Mouse (Mus musculus) embryonic facial prominence, embryonic 14.5 days (tissue): ENCODE measurements around the gene Pdlim1. TPM values are rescaled to one million over a fixed set of nuclear protein-coding genes. Genes with fewer than 3 reads are reported as not detected.

Source experiments
- ATAC-seq: fragments of 200-750 bp; cut with Nextera tagmentation; 2 replicates; pipeline ENCODE4 v1.8.0; 2017; ENCODE audit warnings: low read depth, moderate number of reproducible peaks, moderate TSS enrichment
- DNase-seq: peaks from one replicate; pipeline ENCODE4 v3.0.0-alpha.2; 2015; ENCODE audit warnings: low spot score
- H3K27ac ChIP-seq: fragments of 300-500 bp; sonication (generic); replicated peaks from 2 replicates; pipeline ENCODE4 v1.5.1; 2014; ENCODE audit warnings: low read depth, mild to moderate bottlenecking, low read length, moderate library complexity
- H3K27me3 ChIP-seq: fragments of 300-500 bp; sonication (generic); replicated peaks from 2 replicates; pipeline ENCODE4 v1.6.1; 2014; ENCODE audit warnings: low read length; ENCODE audit not compliant: control insufficient read depth, insufficient read depth
- H3K36me3 ChIP-seq: fragments of 300-500 bp; sonication (generic); 2 replicates; pipeline ENCODE4 v1.6.1; 2014; ENCODE audit warnings: low read length, mixed read lengths; ENCODE audit not compliant: control insufficient read depth, insufficient read depth
- H3K4me1 ChIP-seq: fragments of 300-500 bp; sonication (generic); 2 replicates; pipeline ENCODE4 v1.6.1; 2014; ENCODE audit warnings: antibody characterized with exemption, low read length; ENCODE audit not compliant: control insufficient read depth, insufficient read depth
- H3K4me2 ChIP-seq: fragments of 300-500 bp; sonication (generic); 2 replicates; pipeline ENCODE4 v1.6.1; 2014; ENCODE audit warnings: low read depth, mild to moderate bottlenecking, low read length, moderate library complexity, mixed read lengths
- H3K4me3 ChIP-seq: fragments of 300-500 bp; sonication (generic); 2 replicates; pipeline ENCODE4 v1.5.1; 2014; ENCODE audit warnings: low read depth, mild to moderate bottlenecking, low read length
- H3K9ac ChIP-seq: fragments of 300-500 bp; sonication (generic); 2 replicates; pipeline ENCODE4 v1.6.1; 2014; ENCODE audit warnings: low read depth, mild to moderate bottlenecking, low read length, moderate library complexity, mixed read lengths
- H3K9me3 ChIP-seq: fragments of 300-500 bp; sonication (generic); 2 replicates; pipeline ENCODE4 v1.6.1; 2016; ENCODE audit warnings: low read length; ENCODE audit not compliant: control insufficient read depth
- WGBS: fragments of 180-500 bp; shearing (Covaris S2); extraction: QIAGEN DNeasy Blood & Tissue Kit; methylation state at CpG from one replicate; pipeline ENCODE4 v1.1.7; 2014; 5-methylcytosine and 5-hydroxymethylcytosine counted together
- polyA plus RNA-seq: library from polyadenylated mRNA; unstranded; fragments of >200 nt; fragmentation: Nextera tagmentation; extraction: Ambion mirVana; gene quantifications from 2 replicates; pipeline ENCODE4 v1.2.1, GENCODE M21; 2014

Pdlim1 gene
- polyA plus RNA-seq, 1 experiment from 2014 or later: 150 TPM

DNA sequence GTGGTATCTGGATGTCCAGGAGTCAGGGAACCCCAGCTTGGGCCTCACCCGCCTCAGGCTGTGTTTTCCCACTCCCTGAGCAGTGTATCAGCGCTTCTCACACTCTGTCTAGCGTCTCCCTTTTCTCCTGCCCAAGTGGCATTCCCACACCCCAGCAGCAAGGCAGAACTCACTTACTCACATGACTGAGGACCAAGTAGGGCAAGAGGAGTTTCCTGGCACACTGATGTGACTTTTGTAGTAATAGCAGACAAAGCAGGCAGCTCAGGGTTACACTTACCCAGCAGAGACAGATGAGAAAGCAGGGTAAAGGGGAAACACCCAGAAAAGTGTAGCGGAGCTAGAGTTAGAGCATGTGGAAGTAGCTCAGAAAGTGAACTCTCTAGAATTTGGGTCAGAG, 93.3 kb downstream of the Pdlim1 start:
- H3K9me3 ChIP-seq: no peaks in the 10 kb centered on the region
- no peak for ATAC-seq
- no peak overlapping the region for H3K27ac ChIP-seq
- no peaks in the 10 kb centered on the region for H3K4me1 ChIP-seq
- H3K27me3 ChIP-seq: no peaks in the 10 kb centered on the region
- H3K4me2 ChIP-seq: no peak overlapping the region
- WGBS: 70% methylated on average over 4 of the region's 4 CpGs
- H3K9ac ChIP-seq: no peak overlapping the region
- no peaks in the 10 kb centered on the region for H3K36me3 ChIP-seq
- DNase-seq: no peak
- H3K4me3 ChIP-seq: no peak overlapping the region

Other genes with a start within 250 kb of the Pdlim1 start
- gene Cyp2c54, start 198.0 kb downstream of the Pdlim1 start, polyA plus RNA-seq: not detected in 2 replicates
- not detected in 2 replicates for gene Cyp2c50, start 182.2 kb downstream of the Pdlim1 start, polyA plus RNA-seq
- not detected in 2 replicates for gene Cyp2c70, start 84.5 kb downstream of the Pdlim1 start, polyA plus RNA-seq
- 54.1 and 57.5 TPM in 2 replicates for gene Sorbs1, start 241.9 kb upstream of the Pdlim1 start, polyA plus RNA-seq